Mouse (Mus musculus) heart, adult 2 months (tissue): Measurements from ENCODE around the gene Vps35l.

ENCODE experiments used
- CTCF ChIP-seq: fragments of 200-600 bp; IDR thresholded peaks from 2 replicates; pipeline ENCODE4 v1.8.1; 2022; ENCODE audit warnings: antibody characterized with exemption, mild to moderate bottlenecking, moderate library complexity
- POLR2A ChIP-seq: fragments of 200-500 bp; IDR thresholded peaks from 2 replicates; pipeline ENCODE4 v1.6.1; 2011; ENCODE audit warnings: mild to moderate bottlenecking, low read depth, low read length, control low read depth; ENCODE audit not compliant: insufficient read depth

DNA sequence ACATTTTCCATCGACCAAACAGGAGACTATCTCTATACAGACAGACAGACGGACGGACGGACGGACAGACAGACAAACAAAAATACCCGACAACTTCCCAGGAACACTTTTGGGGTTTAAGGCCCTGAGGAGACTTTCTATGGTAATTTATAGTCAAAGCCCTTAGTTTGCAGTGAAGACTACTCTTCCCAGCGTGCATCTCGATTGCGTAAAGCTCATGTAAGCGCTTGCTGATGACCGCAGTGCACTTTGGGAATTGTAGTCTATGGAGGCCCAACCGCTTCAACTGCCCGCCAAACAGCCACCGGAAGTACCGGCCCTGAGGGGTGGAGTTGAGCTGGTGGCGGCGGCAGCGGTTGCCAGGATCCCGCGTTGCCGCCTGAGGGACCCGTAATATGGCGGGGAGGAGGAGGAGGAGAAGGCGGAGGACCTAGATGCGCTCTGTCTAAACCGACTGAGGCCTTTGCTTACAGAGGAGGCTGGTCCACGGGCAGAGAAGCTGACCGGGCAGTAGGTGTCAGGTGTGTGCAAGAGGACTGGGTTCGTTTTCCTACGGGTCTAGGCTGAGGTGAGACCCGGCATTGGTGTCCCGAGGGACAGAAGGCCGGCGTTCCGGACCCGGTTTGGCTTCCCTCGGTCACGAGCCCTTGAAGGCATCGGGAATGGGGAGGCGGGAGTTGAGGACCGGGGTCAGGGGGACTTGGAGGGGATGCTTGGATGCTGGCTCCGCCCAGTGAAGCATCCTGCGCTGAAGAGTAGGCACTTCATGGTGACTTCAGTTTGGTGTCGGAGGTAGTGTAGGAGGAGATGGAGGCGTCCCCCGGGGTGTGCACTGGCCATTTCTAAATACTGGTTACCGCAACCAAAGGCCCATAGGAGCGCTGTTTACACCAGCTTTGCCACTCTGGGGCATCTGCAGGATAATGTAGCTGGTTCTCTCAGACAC is 27.5 kb upstream of the Vps35l start, which contains the start of gene Ccp110:
- TF ChIP-seq CTCF (no peak), POLR2A (peak; percentile 42; the same call in 1 of the 2 replicates)
